Mouse (Mus musculus) forebrain, embryonic 16.5 days (tissue): Measurements from ENCODE around the gene Dgkq. TPM values are rescaled to one million over a fixed set of nuclear protein-coding genes. Genes with fewer than 3 reads are reported as not detected.

Experiments
- ATAC-seq: fragments of 200-750 bp; cut with Nextera tagmentation; 2 replicates; pipeline ENCODE4 v1.8.0; 2017; ENCODE audit warnings: mild to moderate bottlenecking, moderate library complexity
- H3K27ac ChIP-seq: fragments of 300-500 bp; sonication (generic); 2 replicates; pipeline ENCODE4 v1.5.1; 2014; ENCODE audit warnings: low read length, control low read depth
- H3K27me3 ChIP-seq: fragments of 300-500 bp; sonication (generic); replicated peaks from 2 replicates; pipeline ENCODE4 v1.6.1; 2014; ENCODE audit warnings: low read length; ENCODE audit not compliant: control insufficient read depth, insufficient read depth
- H3K36me3 ChIP-seq: fragments of 300-500 bp; sonication (generic); 2 replicates; pipeline ENCODE4 v1.6.1; 2014; ENCODE audit not compliant: control insufficient read depth, insufficient read depth
- H3K4me1 ChIP-seq: fragments of 300-500 bp; sonication (generic); replicated peaks from 2 replicates; pipeline ENCODE4 v1.6.1; 2014; ENCODE audit warnings: low read length; ENCODE audit not compliant: control insufficient read depth, insufficient read depth
- H3K4me2 ChIP-seq: fragments of 300-500 bp; sonication (generic); 2 replicates; pipeline ENCODE4 v1.6.1; 2014; ENCODE audit warnings: mild to moderate bottlenecking, low read length, control low read depth
- H3K4me3 ChIP-seq: fragments of 300-500 bp; sonication (generic); replicated peaks from 2 replicates; pipeline ENCODE4 v1.5.1; 2014; ENCODE audit warnings: mild to moderate bottlenecking, low read length, control low read depth
- H3K9ac ChIP-seq: fragments of 300-500 bp; sonication (generic); replicated peaks from 2 replicates; pipeline ENCODE4 v1.6.1; 2014; ENCODE audit warnings: low read depth, low read length, control low read depth
- H3K9me3 ChIP-seq: fragments of 300-500 bp; sonication (generic); 2 replicates; pipeline ENCODE4 v1.6.1; 2016; ENCODE audit warnings: low read length; ENCODE audit not compliant: control insufficient read depth
- WGBS: fragments of 180-500 bp; shearing (Covaris S2); extraction: QIAGEN DNeasy Blood & Tissue Kit; methylation state at CpG from one replicate; pipeline ENCODE4 v1.1.7; 2014; 5-methylcytosine and 5-hydroxymethylcytosine counted together
- polyA plus RNA-seq: library from polyadenylated mRNA; unstranded; fragments of >200 nt; fragmentation: Nextera tagmentation; extraction: Ambion mirVana; gene quantifications from 2 replicates; pipeline ENCODE4 v1.2.1, GENCODE M21; 2015

The Dgkq gene
- polyA plus RNA-seq, 1 experiment from 2014 or later, result 31.9 TPM

DNA sequence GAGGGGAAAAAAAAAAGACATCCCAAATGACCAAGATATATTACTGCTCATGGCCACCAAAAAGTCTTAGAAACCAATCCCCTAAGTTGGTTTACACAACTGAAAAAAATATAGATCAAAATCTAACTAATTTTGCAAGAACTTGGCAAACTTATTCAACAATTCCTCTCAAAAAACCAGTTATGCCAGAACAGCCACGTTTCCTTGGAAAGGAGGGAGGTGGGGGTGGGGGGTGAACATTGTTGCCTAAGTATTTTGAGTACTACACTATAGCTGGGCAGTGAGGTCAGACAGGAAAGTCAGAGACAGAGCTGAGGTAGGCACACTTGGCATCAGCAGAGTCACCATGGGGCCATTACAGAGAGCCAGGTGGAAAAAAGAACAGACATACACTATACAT is 69.5 kb downstream of the Dgkq start:
- no peak for ATAC-seq
- no peak overlapping the region for H3K4me3 ChIP-seq
- H3K9ac ChIP-seq, result no peak overlapping the region
- peaks cover 60% of the 10 kb centered on the region for H3K36me3 ChIP-seq
- no peaks in the 10 kb centered on the region for H3K27me3 ChIP-seq
- no peak overlapping the region for H3K4me2 ChIP-seq
- no peaks in the 10 kb centered on the region for H3K4me1 ChIP-seq
- H3K27ac ChIP-seq, result no peak overlapping the region
- 96% methylated on average over 1 of the region's 1 CpGs for WGBS
- no peaks in the 10 kb centered on the region for H3K9me3 ChIP-seq

Other genes with a start within 250 kb of the Dgkq start
- gene Atp5k, start 235.2 kb downstream of the Dgkq start, polyA plus RNA-seq, result 296 and 299 TPM in 2 replicates
- gene Mfsd7a, start 220.8 kb downstream of the Dgkq start, polyA plus RNA-seq, result 0.08 TPM in 1 of 2 replicates, not detected in the other
- 35.6 and 40.1 TPM in 2 replicates for gene Pcgf3, start 208.4 kb downstream of the Dgkq start, polyA plus RNA-seq
- gene Cplx1, start 119.6 kb downstream of the Dgkq start, polyA plus RNA-seq, result 108 and 112 TPM in 2 replicates
- gene Gak, start 39.9 kb downstream of the Dgkq start, polyA plus RNA-seq, result 58.2 and 60.3 TPM in 2 replicates
- gene Tmem175, start 39.9 kb downstream of the Dgkq start, polyA plus RNA-seq, result 24.9 and 25.7 TPM in 2 replicates
- 9.6 and 13.2 TPM in 2 replicates for gene Idua, start 9.3 kb downstream of the Dgkq start, polyA plus RNA-seq
- gene Slc26a1, start 5.9 kb upstream of the Dgkq start, polyA plus RNA-seq, result 2.3 and 2.4 TPM in 2 replicates
- gene Fgfrl1, start 22.7 kb upstream of the Dgkq start, polyA plus RNA-seq, result 5.8 and 7.0 TPM in 2 replicates
- not detected in 2 replicates for gene Rnf212, start 105.3 kb upstream of the Dgkq start, polyA plus RNA-seq
- gene Tmed11, start 125.7 kb upstream of the Dgkq start, polyA plus RNA-seq, result not detected in 2 replicates
- not detected in 2 replicates for gene Vmn2r8, start 139.2 kb upstream of the Dgkq start, polyA plus RNA-seq
- not detected in 2 replicates for gene Vmn2r9, start 182.9 kb upstream of the Dgkq start, polyA plus RNA-seq